Mouse (Mus musculus) layer of hippocampus, adult 9-10 months (tissue): ENCODE measurements around the gene Vmn1r210.
"Not testable (repeated sequence)": the region's sequence is repeated elsewhere in the genome, so short reads cannot be mapped to it uniquely, and the experiment has no call there.

Source experiments
- DNase-seq: peaks from one replicate; pipeline ENCODE4 v3.0.0; 2022; ENCODE audit warnings: low spot score

Gene Vmn1r210

DNA sequence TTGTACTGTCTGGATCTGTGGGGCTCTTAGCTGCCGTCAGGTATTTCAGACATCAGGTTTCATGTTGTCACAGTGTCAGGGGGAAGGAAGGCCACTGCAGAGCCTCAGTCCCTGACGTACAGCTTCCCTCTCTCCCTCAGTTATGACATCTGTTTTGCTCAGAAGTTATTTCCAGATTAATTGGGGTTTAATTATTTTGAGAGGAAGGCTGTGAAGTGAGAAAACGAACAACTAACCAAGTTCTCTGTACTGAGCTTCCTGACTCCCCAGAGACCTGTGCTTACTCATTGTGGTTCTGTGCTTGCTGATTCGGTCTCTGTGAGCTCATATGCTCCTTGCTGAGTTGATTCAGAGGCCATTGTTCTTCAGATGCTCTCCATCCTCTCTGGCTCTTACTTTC, at the start of gene Vmn1r210:
Gene Vmn1r210, minus strand, starts transcription at position 101 of the 400 bp plus-strand sequence.
- DNase-seq = no peak

DNA sequence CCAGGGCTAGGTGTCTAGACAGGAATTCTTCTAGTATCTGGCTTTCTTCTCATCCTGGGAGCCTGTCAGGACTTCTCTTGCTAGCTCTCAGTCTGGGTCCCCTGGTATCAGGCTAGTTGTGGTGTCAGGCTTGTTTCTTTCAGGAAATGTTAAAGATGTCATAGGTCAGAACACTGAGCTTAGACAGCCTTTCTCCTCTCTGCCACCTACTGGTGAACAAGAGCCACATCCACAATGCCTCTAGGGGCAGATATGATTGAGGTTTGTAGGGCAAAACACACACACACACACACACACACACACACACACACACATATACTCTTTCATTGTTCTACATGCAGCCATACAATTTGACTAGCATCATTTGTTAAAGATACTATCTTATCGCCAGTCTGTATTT, 48.1 kb upstream of the Vmn1r210 start:
- DNase-seq = no peak

DNA sequence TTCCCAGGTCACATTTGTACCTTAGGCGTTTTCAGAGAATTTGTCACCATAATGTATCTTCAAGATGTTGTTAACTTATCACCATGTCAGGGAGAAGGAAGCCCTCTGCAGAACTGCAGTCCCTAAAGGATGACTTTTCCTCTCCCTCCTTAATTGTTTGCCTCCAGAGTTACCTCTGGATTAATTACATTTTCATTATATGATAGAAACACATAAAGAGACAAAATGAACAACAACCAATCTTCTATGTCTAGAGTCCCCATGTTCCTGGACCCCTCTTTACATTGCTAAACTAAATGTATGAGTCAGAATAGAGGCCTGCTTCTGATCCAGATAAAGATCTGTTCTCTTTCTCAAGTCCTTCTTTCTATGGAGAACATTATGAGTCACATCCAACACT, 26.3 kb upstream of the Vmn1r210 start, which contains the start of gene Vmn1r211:
Gene Vmn1r211, minus strand, starts transcription at position 101 of the 400 bp plus-strand sequence.
- DNase-seq = no peak

DNA sequence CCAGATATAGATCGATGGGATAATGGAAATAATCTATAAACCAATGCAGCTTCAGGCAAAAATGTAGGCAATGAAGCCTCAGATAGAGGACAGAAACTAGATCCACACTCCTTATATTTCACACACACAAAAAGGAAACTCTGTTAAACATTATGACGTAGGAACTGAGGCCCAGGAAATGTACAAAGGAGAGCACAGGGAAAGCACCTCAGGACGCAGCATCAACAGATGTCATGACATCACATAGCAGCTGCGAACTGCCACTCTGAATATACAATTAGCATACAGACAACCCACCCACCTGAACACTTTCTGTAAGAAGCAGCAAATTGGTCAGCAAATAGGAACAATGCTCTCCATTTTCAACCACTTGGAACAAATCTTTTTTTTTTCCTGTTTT, 23.6 kb upstream of the Vmn1r210 start:
- DNase-seq = no peak

DNA sequence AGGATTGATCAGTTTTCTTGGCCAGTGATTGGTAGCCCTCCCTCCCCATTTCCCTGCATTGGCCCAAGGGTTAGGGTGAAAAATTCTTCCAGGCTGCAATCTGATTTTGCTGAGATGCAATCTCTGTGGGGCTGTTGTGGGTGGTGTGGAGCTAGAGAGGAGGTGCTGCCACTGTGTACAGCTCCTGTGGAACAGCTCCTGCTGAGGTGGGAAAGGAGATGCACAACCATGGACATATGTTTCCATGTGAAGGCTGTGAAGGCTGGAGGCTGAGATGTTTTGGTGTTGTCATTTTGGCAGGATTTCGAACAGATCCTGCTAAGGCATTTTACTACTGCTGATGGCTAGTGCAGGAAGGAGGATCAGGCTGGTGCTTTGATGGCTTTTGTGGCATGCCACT, 15.7 kb upstream of the Vmn1r210 start:
- no peak for DNase-seq

DNA sequence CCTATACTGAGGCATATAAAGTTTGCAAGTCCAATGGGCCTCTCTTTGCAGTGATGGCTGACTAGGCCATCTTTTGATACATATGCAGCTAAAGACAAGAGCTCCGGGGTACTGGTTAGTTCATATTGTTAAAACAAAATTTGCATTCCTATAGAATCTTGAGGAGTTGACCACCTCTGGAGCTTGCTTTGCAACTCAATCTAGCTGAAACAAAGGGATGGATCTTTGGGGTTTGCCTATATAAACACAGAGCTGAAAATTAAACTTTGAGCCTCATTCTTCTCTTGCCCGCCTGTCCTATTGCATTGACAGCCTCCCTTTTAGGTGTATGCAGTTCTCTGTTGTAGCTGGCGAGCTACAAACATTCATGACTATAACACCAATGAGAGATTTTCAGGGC, 13.2 kb upstream of the Vmn1r210 start:
- not testable (repeated sequence) for DNase-seq

DNA sequence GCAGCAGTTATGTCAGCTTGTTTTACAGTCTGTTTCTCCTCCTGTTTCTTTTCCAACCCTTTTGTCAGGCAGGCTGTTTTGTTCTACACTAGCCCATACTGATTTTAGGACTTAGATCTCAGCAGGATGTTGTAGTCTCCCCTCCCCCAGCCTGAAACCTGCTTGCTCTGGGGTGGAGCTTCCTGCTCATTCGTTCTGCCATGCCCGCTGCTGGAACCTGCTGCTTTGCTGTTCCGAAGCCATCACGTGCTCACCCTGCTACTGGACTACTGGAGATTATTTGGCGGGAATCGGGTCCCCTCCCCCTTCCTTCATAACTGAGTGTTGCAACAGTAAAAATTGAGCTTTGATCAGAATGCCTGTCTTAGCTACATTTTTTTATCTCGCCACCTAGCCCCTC, 1.8 kb downstream of the Vmn1r210 start:
- not testable (repeated sequence) for DNase-seq

DNA sequence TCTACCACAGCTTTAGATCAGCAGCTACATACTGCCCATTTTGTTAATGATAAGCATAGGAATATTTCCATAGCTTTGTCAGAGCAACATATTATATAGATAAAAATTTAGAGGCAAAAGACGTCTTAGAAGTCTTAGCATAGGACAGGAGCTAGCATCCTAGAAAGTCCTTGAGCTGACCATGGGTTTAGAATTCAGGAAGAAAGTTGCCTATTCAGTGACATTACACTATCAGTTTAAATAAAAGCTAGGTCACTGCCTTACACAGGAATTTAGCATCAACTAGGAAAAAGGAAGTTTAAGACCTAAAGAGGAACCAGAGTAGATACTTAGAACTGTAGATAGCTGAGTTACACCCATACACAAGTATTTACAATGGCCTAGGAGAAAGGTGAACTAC, 9.5 kb downstream of the Vmn1r210 start:
- DNase-seq = not testable (repeated sequence)

DNA sequence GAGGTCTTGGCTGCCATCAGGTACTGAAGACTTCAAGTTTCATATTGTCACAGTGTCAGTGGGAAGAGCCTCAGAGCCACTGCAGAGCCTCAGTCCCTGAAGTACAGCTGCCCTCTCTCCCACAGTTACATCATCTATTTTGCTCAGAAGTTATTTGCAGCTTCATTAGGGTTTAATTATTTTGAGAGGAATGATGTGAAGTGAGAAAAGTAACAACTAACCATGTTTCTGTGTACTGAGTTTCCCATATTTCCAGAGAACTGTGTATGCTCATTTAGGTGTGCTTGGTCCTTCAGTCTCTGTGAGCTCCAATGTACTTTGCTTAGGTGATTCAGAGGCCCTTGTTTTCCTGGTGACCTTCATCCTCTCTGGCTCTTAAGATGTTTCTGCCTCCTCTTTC, 21.6 kb downstream of the Vmn1r210 start, which contains the start of gene Vmn1r209:
Gene Vmn1r209, minus strand, starts transcription at position 101 of the 400 bp plus-strand sequence.
- DNase-seq = not testable (repeated sequence)

DNA sequence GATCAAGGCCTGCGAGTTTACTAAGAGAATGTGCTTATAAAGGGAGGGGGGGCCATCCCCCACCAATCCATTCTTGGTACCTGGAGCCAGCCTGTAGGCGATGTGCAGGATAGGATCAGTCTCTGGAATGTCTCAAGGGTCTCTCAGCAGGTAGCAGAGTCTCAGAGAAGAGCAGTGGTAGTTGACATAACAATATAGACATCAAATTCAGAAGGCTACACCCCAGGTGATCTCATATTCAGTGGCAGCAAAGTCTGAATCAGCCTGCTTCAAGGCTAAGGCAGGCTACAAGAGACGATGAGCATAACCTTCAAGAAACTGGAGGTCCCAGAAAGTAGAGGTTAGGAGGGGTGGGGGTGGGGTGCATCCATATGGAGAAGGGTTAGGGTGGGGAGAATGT, 43.1 kb downstream of the Vmn1r210 start:
- not testable (repeated sequence) for DNase-seq

DNA sequence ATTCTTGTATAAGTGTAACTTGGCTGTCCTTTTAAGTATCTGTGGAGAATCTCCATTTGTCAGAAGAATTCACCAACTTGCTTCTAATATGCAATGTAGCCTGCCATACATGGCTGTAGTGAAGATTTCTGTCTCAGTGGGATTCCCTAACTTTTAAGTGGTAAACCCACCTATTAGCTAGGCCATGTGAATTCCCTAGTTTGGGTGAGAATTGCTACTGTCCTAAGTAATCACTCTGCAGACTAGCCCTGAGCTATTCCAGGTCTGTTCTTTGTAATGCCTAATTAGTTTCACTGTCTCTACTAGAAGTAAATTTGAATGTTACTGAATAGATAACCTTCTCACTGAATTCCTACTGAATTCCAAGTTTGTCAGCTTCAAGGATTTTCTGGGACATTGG, 47.0 kb downstream of the Vmn1r210 start:
- DNase-seq = not testable (repeated sequence)

DNA sequence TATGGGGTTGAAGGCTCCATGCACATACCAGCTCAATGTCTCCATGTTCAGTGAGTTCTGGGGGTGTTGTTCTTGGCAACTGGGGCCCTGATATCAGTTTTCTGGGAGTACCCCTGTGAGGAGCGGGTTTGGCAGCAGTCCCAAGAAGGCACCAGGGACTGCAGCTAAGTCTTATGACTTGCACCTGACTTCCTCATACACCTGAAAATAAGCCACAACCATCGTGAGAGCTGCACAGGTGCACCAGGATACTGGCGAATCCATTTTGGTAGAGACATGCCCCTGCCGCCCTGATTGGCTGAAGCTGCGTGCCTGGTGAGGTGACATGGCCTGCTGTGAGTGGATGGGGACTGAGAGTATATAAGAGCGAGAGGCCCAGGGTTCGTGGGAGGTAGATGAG, 53.8 kb downstream of the Vmn1r210 start, which contains the start of gene Vmn1r208:
Gene Vmn1r208, minus strand, starts transcription at position 101 of the 400 bp plus-strand sequence.
- not testable (repeated sequence) for DNase-seq
